Mouse (Mus musculus): Measurements from ENCODE around the gene Col20a1.
A peak's percentile ranks its signal among the peaks of the same experiment; 100 is the strongest.

Col20a1 gene

DNA sequence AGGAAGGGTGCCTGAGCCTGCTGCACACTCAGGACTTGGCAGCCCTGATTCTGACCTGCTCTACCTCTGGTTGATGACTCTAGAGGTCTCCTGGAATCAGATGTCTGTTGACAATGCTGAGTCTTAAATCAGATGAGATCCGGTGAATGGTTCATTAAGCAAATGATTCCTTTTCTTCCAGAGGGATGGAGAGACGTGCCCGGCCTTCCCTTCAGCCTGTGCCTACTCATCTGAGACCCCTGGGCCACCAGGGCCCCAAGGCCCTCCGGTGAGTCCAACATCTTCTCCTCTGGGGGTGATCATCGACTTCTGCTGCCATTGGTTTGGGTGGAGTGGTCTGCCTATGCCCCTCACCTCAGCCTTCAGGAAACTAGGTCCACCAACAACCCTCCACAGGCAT lies 22.0 kb downstream of the Col20a1 start:
- H3K36me3 ChIP-seq (ENCODE audit: insufficient read depth, low read length), result no peaks in the 10 kb centered on the region
- no peak overlapping the region for H3K4me3 ChIP-seq (replicated peaks; ENCODE audit: low read length)
- H3K9me3 ChIP-seq (ENCODE audit: low read length), result no peaks in the 10 kb centered on the region
- no peaks in the 10 kb centered on the region for H3K4me1 ChIP-seq (replicated peaks; ENCODE audit: low read depth, low read length)
- TF ChIP-seq NANOG (IDR thresholded peaks at IDR 0.05; ENCODE audit: borderline replicate concordance, low read length) (no peak), POU5F1 (IDR thresholded peaks at IDR 0.05; ENCODE audit: borderline replicate concordance, low read length) (no peak), CTCF (conservative IDR thresholded peaks at IDR 0.05; ENCODE audit: low read length) (no peak)
- peaks cover 2% of the 10 kb centered on the region; the same call in 1 of the 2 replicates for H3K27me3 ChIP-seq (ENCODE audit: insufficient read depth, low read length)

DNA sequence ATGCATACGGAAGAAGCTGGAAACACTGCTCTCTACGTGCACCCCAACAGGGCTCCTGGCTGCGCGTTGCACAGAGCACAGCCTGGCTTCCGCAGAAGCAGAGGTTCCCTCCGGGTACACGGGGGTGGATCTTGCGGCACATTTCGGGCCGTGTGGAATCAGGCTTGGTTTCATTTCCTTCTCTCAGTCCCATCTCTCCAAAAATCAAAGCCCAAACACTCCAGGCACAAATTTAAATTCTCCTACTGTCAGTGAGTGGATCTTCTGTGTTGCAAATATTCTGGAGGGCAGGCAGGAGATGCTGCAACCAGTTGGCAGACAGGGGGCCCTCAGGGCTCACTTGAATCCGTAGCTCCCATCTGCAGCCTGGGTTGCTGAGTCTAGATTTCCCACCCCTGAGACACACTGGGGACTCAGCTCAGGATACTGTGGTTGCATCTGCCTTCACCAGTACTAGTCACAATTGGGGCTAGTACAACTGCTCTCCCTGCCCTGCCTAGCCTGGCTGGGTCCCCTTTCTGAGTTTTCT lies 45.1 kb downstream of the Col20a1 start:
- 0 out of 2 replicates have a peak, but pooled peaks cover 6% of the 10 kb centered on the region for H3K4me1 ChIP-seq (replicated peaks; ENCODE audit: low read depth, low read length)
- no peaks in the 10 kb centered on the region for H3K9me3 ChIP-seq (ENCODE audit: low read length)
- no peak for TF ChIP-seq CTCF (conservative IDR thresholded peaks at IDR 0.05; ENCODE audit: low read length)
- no peak for TF ChIP-seq NANOG (IDR thresholded peaks at IDR 0.05; ENCODE audit: borderline replicate concordance, low read length)
- TF ChIP-seq POU5F1 (IDR thresholded peaks at IDR 0.05; ENCODE audit: borderline replicate concordance, low read length), result no peak
- no peaks in the 10 kb centered on the region for H3K36me3 ChIP-seq (ENCODE audit: insufficient read depth, low read length)
- no peak overlapping the region for H3K4me3 ChIP-seq (replicated peaks; ENCODE audit: low read length)
- peaks cover 80% of the 10 kb centered on the region for H3K27me3 ChIP-seq (ENCODE audit: insufficient read depth, low read length)

DNA sequence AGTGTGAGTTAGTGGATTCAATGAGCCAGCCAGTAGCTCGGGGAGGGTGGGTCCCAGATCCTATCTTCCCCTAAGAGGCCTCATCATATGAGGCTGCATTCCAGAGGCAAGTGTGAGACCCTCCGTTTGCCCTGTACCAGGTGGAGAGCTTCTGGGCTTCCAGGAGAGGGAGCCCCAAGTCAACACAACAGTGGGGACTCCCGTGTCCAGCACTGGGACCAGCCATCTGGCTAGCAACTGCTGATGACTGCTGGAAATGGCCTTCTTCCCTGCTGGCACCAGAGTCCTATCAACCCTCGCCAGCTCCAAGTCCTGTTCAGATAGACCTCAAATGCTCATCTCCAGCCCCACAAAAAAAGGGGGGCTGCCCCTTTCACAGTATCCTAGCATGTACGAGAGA lies 46.1 kb downstream of the Col20a1 start:
- Histone ChIP-seq H3K9me3 (ENCODE audit: low read length) (no peaks in the 10 kb centered on the region), H3K27me3 (ENCODE audit: insufficient read depth, low read length) (peaks cover 87% of the 10 kb centered on the region), H3K4me3 (replicated peaks; ENCODE audit: low read length) (no peak overlapping the region), H3K36me3 (ENCODE audit: insufficient read depth, low read length) (no peaks in the 10 kb centered on the region), H3K4me1 (replicated peaks; ENCODE audit: low read depth, low read length) (0 out of 2 replicates have a peak, but pooled peaks cover 6% of the 10 kb centered on the region)
- TF ChIP-seq NANOG (IDR thresholded peaks at IDR 0.05; ENCODE audit: borderline replicate concordance, low read length), result no peak
- TF ChIP-seq CTCF (conservative IDR thresholded peaks at IDR 0.05; ENCODE audit: low read length), result no peak
- TF ChIP-seq POU5F1 (IDR thresholded peaks at IDR 0.05; ENCODE audit: borderline replicate concordance, low read length), result no peak

DNA sequence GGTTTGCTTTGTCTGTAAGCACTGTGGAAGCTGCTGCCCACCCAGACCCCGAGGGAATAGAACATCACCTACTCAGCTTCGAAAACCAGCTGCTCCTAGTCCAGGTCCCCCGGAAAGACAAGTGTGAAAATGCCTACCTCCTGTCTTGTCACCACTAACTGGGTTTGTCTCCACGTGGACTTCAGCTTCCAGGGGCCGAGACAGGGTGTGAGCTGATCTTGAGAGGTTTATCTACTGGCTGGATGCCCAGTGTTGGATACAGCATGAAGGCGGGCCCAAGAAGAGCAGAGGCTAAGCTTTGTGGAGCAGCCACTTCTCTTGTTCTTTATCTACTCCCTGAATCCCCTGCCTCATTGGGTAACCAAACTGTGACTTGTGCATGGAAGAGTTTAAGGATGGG lies 47.0 kb downstream of the Col20a1 start:
- TF ChIP-seq CTCF (conservative IDR thresholded peaks at IDR 0.05; ENCODE audit: low read length), result no peak
- Histone ChIP-seq H3K4me1 (replicated peaks; ENCODE audit: low read depth, low read length) (peaks cover 10% of the 10 kb centered on the region), H3K9me3 (ENCODE audit: low read length) (no peaks in the 10 kb centered on the region), H3K4me3 (replicated peaks; ENCODE audit: low read length) (no peak overlapping the region), H3K36me3 (ENCODE audit: insufficient read depth, low read length) (no peaks in the 10 kb centered on the region), H3K27me3 (ENCODE audit: insufficient read depth, low read length) (peaks cover 88% of the 10 kb centered on the region)

DNA sequence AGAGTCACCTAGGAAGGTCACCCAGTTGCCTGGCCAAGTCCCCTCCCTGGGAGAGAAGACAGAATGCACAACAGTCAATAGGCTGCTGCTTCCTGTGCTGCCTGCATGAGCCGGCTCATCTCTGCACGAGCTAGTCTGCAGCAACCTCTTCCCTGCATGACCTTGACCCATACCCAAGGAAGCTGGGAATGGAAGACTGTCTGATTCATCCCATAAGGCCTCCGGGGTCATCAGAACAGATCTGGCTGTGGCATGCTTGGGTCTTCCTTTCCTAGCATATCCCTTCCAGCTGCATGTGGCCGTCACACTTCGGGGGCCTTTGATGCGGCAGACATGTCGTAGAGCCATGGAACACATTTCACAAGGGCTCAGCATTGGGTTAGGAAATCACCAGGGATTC lies 48.9 kb downstream of the Col20a1 start:
- Histone ChIP-seq H3K9me3 (ENCODE audit: low read length) (no peaks in the 10 kb centered on the region), H3K27me3 (ENCODE audit: insufficient read depth, low read length) (peaks cover 96% of the 10 kb centered on the region), H3K4me1 (replicated peaks; ENCODE audit: low read depth, low read length) (peaks cover 23% of the 10 kb centered on the region), H3K36me3 (ENCODE audit: insufficient read depth, low read length) (no peaks in the 10 kb centered on the region), H3K4me3 (replicated peaks; ENCODE audit: low read length) (no peak overlapping the region)
- TF ChIP-seq CTCF (conservative IDR thresholded peaks at IDR 0.05; ENCODE audit: low read length) (no peak), NANOG (IDR thresholded peaks at IDR 0.05; ENCODE audit: borderline replicate concordance, low read length) (no peak), POU5F1 (IDR thresholded peaks at IDR 0.05; ENCODE audit: borderline replicate concordance, low read length) (no peak)

DNA sequence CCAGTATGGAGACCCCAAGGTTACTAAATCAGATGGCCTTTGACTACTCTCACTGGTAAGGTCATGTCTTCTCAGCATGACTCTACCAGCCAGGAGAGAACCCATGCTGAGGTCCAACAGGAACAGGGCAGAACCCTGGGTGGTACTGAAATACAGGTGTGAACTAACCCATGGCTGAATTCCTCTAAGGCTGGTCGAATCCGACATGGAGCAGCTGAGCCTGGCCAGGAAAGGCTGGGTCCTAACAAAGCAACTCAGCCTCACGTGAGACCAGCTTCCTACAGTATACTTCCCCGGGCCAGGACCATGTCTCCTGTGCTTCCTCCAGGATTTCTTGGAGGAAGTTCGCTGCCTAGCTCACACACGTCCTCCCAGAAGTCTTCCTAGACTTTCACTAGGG lies 50.2 kb downstream of the Col20a1 start:
- peaks cover 98% of the 10 kb centered on the region for H3K27me3 ChIP-seq (ENCODE audit: insufficient read depth, low read length)
- H3K4me1 ChIP-seq (replicated peaks; ENCODE audit: low read depth, low read length), result peaks cover 23% of the 10 kb centered on the region
- no peaks in the 10 kb centered on the region for H3K9me3 ChIP-seq (ENCODE audit: low read length)
- no peak overlapping the region for H3K4me3 ChIP-seq (replicated peaks; ENCODE audit: low read length)
- TF ChIP-seq POU5F1 (IDR thresholded peaks at IDR 0.05; ENCODE audit: borderline replicate concordance, low read length) (no peak), NANOG (IDR thresholded peaks at IDR 0.05; ENCODE audit: borderline replicate concordance, low read length) (no peak), CTCF (conservative IDR thresholded peaks at IDR 0.05; ENCODE audit: low read length) (no peak)
- no peaks in the 10 kb centered on the region for H3K36me3 ChIP-seq (ENCODE audit: insufficient read depth, low read length)

DNA sequence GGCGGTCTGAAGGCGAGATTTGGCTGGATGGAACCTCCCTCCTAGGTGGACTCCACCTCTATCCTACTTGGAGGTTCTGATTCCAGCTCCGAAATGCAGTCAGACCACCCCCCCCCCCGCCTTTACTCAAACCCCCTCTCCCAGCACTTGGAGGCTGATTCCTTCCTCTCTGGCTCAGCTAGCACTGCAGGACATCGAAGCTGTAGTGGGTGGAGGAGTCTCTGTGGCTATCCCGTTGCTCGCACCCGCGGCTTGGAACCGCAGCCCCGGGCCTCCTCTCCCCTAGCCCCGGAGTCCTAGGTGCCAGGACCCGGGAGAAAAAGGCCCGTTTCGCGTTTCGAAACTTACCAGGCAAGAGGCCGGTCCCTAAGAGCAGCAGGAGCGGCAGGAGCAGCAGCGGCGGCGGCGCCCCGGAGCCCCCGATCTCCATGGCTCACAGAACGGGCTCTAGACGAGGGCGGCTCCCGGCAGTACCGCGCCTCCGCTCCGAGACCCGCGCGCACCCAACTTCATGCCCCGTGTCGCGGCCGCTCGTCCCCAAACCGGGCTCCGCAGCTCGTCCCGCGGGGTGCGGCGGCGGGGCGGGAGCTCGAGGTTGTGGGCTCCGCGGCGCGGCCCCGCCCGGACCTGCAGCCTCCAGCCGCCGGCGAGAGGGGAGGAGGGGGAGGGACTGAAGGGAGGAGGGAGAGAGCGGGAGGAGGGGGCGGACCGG lies 52.5 kb downstream of the Col20a1 start:
- Histone ChIP-seq H3K9me3 (ENCODE audit: low read length) (no peaks in the 10 kb centered on the region), H3K27me3 (ENCODE audit: insufficient read depth, low read length) (peaks cover 86% of the 10 kb centered on the region), H3K4me3 (replicated peaks; ENCODE audit: low read length) (peak overlapping the region; percentile 81), H3K36me3 (ENCODE audit: insufficient read depth, low read length) (no peaks in the 10 kb centered on the region), H3K4me1 (replicated peaks; ENCODE audit: low read depth, low read length) (peaks cover 45% of the 10 kb centered on the region)
- no peak for TF ChIP-seq NANOG (IDR thresholded peaks at IDR 0.05; ENCODE audit: borderline replicate concordance, low read length)
- no peak for TF ChIP-seq POU5F1 (IDR thresholded peaks at IDR 0.05; ENCODE audit: borderline replicate concordance, low read length)
- TF ChIP-seq CTCF (conservative IDR thresholded peaks at IDR 0.05; ENCODE audit: low read length), result no peak

DNA sequence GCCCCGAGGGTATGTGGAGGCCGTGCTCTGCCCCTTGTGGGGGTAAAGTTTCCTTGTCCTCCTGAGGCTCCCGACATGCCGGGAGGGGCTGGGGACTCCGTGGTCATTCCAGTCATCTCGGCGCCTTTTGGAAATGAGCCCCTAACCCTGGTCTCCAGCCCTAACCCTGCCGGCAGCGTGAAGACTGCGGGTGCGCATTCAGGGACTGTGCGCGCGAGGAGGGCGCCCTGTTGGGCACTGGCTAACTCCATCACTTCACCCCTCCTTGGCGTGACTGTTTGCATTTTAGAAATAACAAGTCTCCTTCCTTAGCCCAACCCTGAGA lies 53.0 kb downstream of the Col20a1 start:
- H3K36me3 ChIP-seq (ENCODE audit: insufficient read depth, low read length), result no peaks in the 10 kb centered on the region
- peak overlapping the region; percentile 81 for H3K4me3 ChIP-seq (replicated peaks; ENCODE audit: low read length)
- TF ChIP-seq NANOG (IDR thresholded peaks at IDR 0.05; ENCODE audit: borderline replicate concordance, low read length) (no peak), CTCF (conservative IDR thresholded peaks at IDR 0.05; ENCODE audit: low read length) (no peak), POU5F1 (IDR thresholded peaks at IDR 0.05; ENCODE audit: borderline replicate concordance, low read length) (no peak)
- no peaks in the 10 kb centered on the region for H3K9me3 ChIP-seq (ENCODE audit: low read length)
- peaks cover 50% of the 10 kb centered on the region for H3K4me1 ChIP-seq (replicated peaks; ENCODE audit: low read depth, low read length)
- peaks cover 86% of the 10 kb centered on the region for H3K27me3 ChIP-seq (ENCODE audit: insufficient read depth, low read length)

DNA sequence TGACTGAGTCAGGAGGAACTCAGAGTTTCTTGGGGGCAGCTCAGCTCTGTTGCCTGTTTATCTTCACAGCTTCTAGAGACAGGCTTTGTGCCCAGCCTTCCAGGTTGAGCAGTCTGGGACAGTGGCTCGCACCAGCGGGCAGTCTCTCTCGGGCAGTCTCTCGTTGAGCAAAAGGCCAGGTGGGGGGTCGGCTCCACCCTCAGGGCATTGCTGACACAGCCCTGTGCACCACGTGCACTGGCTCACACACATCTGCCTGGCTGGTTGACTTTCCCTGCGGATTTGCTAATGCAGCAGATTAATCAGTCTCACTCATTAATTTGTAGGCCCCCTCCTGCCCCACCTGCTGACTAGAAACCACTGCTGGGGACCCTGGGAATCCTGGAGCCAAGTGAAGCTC lies 55.6 kb downstream of the Col20a1 start:
- no peaks in the 10 kb centered on the region for H3K9me3 ChIP-seq (ENCODE audit: low read length)
- H3K27me3 ChIP-seq (ENCODE audit: insufficient read depth, low read length), result peaks cover 65% of the 10 kb centered on the region
- no peaks in the 10 kb centered on the region for H3K36me3 ChIP-seq (ENCODE audit: insufficient read depth, low read length)
- H3K4me3 ChIP-seq (replicated peaks; ENCODE audit: low read length), result no peak overlapping the region; the same call in 1 of the 2 replicates
- no peak for TF ChIP-seq CTCF (conservative IDR thresholded peaks at IDR 0.05; ENCODE audit: low read length)
- TF ChIP-seq POU5F1 (IDR thresholded peaks at IDR 0.05; ENCODE audit: borderline replicate concordance, low read length), result no peak
- no peak for TF ChIP-seq NANOG (IDR thresholded peaks at IDR 0.05; ENCODE audit: borderline replicate concordance, low read length)
- H3K4me1 ChIP-seq (replicated peaks; ENCODE audit: low read depth, low read length), result peaks cover 50% of the 10 kb centered on the region

Data from E14TG2a.4 (cell line).